Mouse (Mus musculus) layer of hippocampus, adult 6 months (tissue): ENCODE results near the gene Svep1. TPM values are rescaled to one million over a fixed set of nuclear protein-coding genes. Genes with fewer than 3 reads are reported as not detected.

Experiments used
- long read RNA-seq, 2 experiments: library from polyadenylated mRNA; unstranded; transcript quantifications; one replicate each; pipeline ENCODE4 v2.0.0; 2019 to 2020
- polyA plus RNA-seq: library from polyadenylated mRNA; unstranded; fragments of <200 nt; fragmentation: Nextera tagmentation; gene quantifications from 2 replicates; pipeline ENCODE4 v1.2.3, GENCODE M21; 2021

The Svep1 gene
- polyA plus RNA-seq = 0.09 and 0.24 TPM in 2 replicates
- long read RNA-seq, experiment 1 = 0 reads
- long read RNA-seq, experiment 2 = 0 reads

GRCm38 (mm10) chr4:58206115-58206945, at the start of gene Svep1:
Gene Svep1, minus strand, starts transcription at chr4:58206859.

GRCm38 (mm10) chr4:58009024-58009423, 197.6 kb downstream of the Svep1 start, which contains the start of gene Txndc8:
Gene Txndc8, minus strand, starts transcription at chr4:58009124.

Other genes with a start within 250 kb of the Svep1 start
- not detected in 2 replicates for gene Txndc8, start 197.7 kb downstream of the Svep1 start, polyA plus RNA-seq
- gene Musk, start 79.1 kb upstream of the Svep1 start, polyA plus RNA-seq = 1.2 and 1.4 TPM in 2 replicates